Mouse (Mus musculus) kidney, postnatal 25 days (tissue): ENCODE results near the gene Abca7.

ENCODE experiments used
- DNase-seq, 2 experiments: peaks; one replicate each; pipeline ENCODE4 v3.0.0; 2021; ENCODE audit warnings: mixed read lengths in 2 of 2

Abca7 gene

GRCm38 (mm10) chr10:79996272-79997033, at the start of gene Abca7:
TSS of gene Abca7 (plus strand) at chr10:79996494.
- DNase-seq = peak; percentile 97 to 99

GRCm38 (mm10) chr10:79946752-79947322, 49.5 kb upstream of the Abca7 start:
- DNase-seq = no peak

- no peak for DNase-seq
Observed at GRCm38 (mm10) chr10:79947502-79947901, 48.8 kb upstream of the Abca7 start.

- peak in 1 of 2 experiments; percentile 24 for DNase-seq
Observed at GRCm38 (mm10) chr10:79949873-79950272, 46.4 kb upstream of the Abca7 start.

GRCm38 (mm10) chr10:79950661-79951060, 45.6 kb upstream of the Abca7 start:
- no peak for DNase-seq

- DNase-seq = peak in 1 of 2 experiments; percentile 73
Observed at GRCm38 (mm10) chr10:79953946-79954345, 42.3 kb upstream of the Abca7 start.

GRCm38 (mm10) chr10:79955691-79956090, 40.6 kb upstream of the Abca7 start:
- no peak for DNase-seq

- DNase-seq = no peak
Observed at GRCm38 (mm10) chr10:79956643-79957154, 39.6 kb upstream of the Abca7 start.

- peak; percentile 89 to 93 for DNase-seq
Observed at GRCm38 (mm10) chr10:79958140-79958816, 38.0 kb upstream of the Abca7 start.

- DNase-seq = peak in 1 of 2 experiments; percentile 77
Observed at GRCm38 (mm10) chr10:79959412-79959811, 36.9 kb upstream of the Abca7 start.

GRCm38 (mm10) chr10:79959847-79960601, 36.3 kb upstream of the Abca7 start, which contains the start of gene Wdr18:
TSS of gene Wdr18 (plus strand) at chr10:79960152.
- peak; percentile 98 to 99 for DNase-seq

GRCm38 (mm10) chr10:79960671-79961294, 35.5 kb upstream of the Abca7 start:
- no peak for DNase-seq

- no peak for DNase-seq
Observed at GRCm38 (mm10) chr10:79964727-79965126, 31.6 kb upstream of the Abca7 start.

GRCm38 (mm10) chr10:79965325-79965724, 31.0 kb upstream of the Abca7 start:
- DNase-seq = no peak

- DNase-seq = peak; percentile 88 to 97
Observed at GRCm38 (mm10) chr10:79966886-79967400, 29.4 kb upstream of the Abca7 start.

- DNase-seq = no peak
Observed at GRCm38 (mm10) chr10:79968181-79968580, 28.1 kb upstream of the Abca7 start.

- peak; percentile 76 to 81 for DNase-seq
Observed at GRCm38 (mm10) chr10:79969124-79969568, 27.1 kb upstream of the Abca7 start.

- DNase-seq = peak in 1 of 2 experiments; percentile 50
Observed at GRCm38 (mm10) chr10:79970415-79971182, 25.7 kb upstream of the Abca7 start, which contains the start of gene Grin3b. TSS of gene Grin3b (plus strand) at chr10:79970715.

GRCm38 (mm10) chr10:79971183-79971497, 25.2 kb upstream of the Abca7 start:
- DNase-seq = no peak

GRCm38 (mm10) chr10:79972831-79973230, 23.5 kb upstream of the Abca7 start:
- DNase-seq = peak; percentile 75 to 80

- DNase-seq = no peak
Observed at GRCm38 (mm10) chr10:79974087-79974486, 22.2 kb upstream of the Abca7 start.
